Mouse (Mus musculus): Measurements from ENCODE around the gene Sgo1. TPM values are rescaled to one million over a fixed set of nuclear protein-coding genes. Genes with fewer than 3 reads are reported as not detected.

The Sgo1 gene
- polyA plus RNA-seq, 1 experiment from 2014 or later: 21.9 TPM

- no peak overlapping the region for H3K27ac ChIP-seq (replicated peaks)
- no peaks in the 10 kb centered on the region for H3K4me1 ChIP-seq
- no peaks in the 10 kb centered on the region for H3K9me3 ChIP-seq
- H3K36me3 ChIP-seq: peaks cover 27% of the 10 kb centered on the region
- no peak overlapping the region for H3K9ac ChIP-seq (replicated peaks)
- H3K4me3 ChIP-seq: no peak overlapping the region
- no peaks in the 10 kb centered on the region for H3K27me3 ChIP-seq
- H3K4me2 ChIP-seq (replicated peaks): no peak overlapping the region
- no peak for ATAC-seq (replicated peaks)
Observed at GRCm38 (mm10) chr17:53631344-53631743, 57.8 kb downstream of the Sgo1 start.

GRCm38 (mm10) chr17:53628131-53628530 is 61.0 kb downstream of the Sgo1 start:
- Histone ChIP-seq H3K27ac (replicated peaks) (no peak overlapping the region), H3K36me3 (peaks cover 16% of the 10 kb centered on the region), H3K4me1 (no peaks in the 10 kb centered on the region), H3K9me3 (no peaks in the 10 kb centered on the region), H3K4me3 (no peak overlapping the region), H3K4me2 (replicated peaks) (no peak overlapping the region), H3K27me3 (no peaks in the 10 kb centered on the region), H3K9ac (replicated peaks) (no peak overlapping the region)
- 73% methylated on average over 5 of the region's 5 CpGs for WGBS
- no peak for ATAC-seq (replicated peaks)

GRCm38 (mm10) chr17:53627497-53627896 is 61.6 kb downstream of the Sgo1 start:
- Histone ChIP-seq H3K27me3 (no peaks in the 10 kb centered on the region), H3K4me2 (replicated peaks) (no peak overlapping the region), H3K9ac (replicated peaks) (no peak overlapping the region), H3K9me3 (no peaks in the 10 kb centered on the region), H3K4me3 (no peak overlapping the region), H3K4me1 (no peaks in the 10 kb centered on the region), H3K36me3 (peaks cover 10% of the 10 kb centered on the region), H3K27ac (replicated peaks) (no peak overlapping the region)
- WGBS: 89% methylated on average over 4 of the region's 4 CpGs
- ATAC-seq (replicated peaks): no peak

- H3K4me2 ChIP-seq (replicated peaks): no peak overlapping the region
- H3K4me3 ChIP-seq: no peak overlapping the region
- peaks cover 3% of the 10 kb centered on the region; the same call in 1 of the 2 replicates for H3K36me3 ChIP-seq
- 92% methylated on average over 3 of the region's 3 CpGs for WGBS
- H3K27me3 ChIP-seq: no peaks in the 10 kb centered on the region
- H3K27ac ChIP-seq (replicated peaks): no peak overlapping the region
- no peaks in the 10 kb centered on the region for H3K9me3 ChIP-seq
- H3K9ac ChIP-seq (replicated peaks): no peak overlapping the region
- ATAC-seq (replicated peaks): no peak
- no peaks in the 10 kb centered on the region for H3K4me1 ChIP-seq
Observed at GRCm38 (mm10) chr17:53626160-53626559, 63.0 kb downstream of the Sgo1 start.

Other genes with a start within 250 kb of the Sgo1 start
- gene Efhb, start 226.0 kb downstream of the Sgo1 start, polyA plus RNA-seq (2015; fragmentation: Nextera tagmentation; extraction: Ambion mirVana): 0.72 and 0.93 TPM in 2 replicates
- gene Rab5a, start 210.1 kb downstream of the Sgo1 start, polyA plus RNA-seq (2015; fragmentation: Nextera tagmentation; extraction: Ambion mirVana): 103 and 114 TPM in 2 replicates
- 0.23 and 0.73 TPM in 2 replicates for gene Pp2d1, start 149.9 kb downstream of the Sgo1 start, polyA plus RNA-seq (2015; fragmentation: Nextera tagmentation; extraction: Ambion mirVana)
- gene Kat2b, start 122.5 kb downstream of the Sgo1 start, polyA plus RNA-seq (2015; fragmentation: Nextera tagmentation; extraction: Ambion mirVana): 6.3 and 6.5 TPM in 2 replicates
- not detected in 2 replicates for gene Sult1c2, start 157.0 kb upstream of the Sgo1 start, polyA plus RNA-seq (2015; fragmentation: Nextera tagmentation; extraction: Ambion mirVana)

Measured in forebrain, embryonic 15.5 days (tissue).